Mouse (Mus musculus): ENCODE measurements at regions not wholly inside any gene's neighbourhood (a gene's known extent, or its start where the extent isn't known, plus 50 kb on each side); places are given as distances from the start of the nearest gene placed in this dataset.

DNA sequence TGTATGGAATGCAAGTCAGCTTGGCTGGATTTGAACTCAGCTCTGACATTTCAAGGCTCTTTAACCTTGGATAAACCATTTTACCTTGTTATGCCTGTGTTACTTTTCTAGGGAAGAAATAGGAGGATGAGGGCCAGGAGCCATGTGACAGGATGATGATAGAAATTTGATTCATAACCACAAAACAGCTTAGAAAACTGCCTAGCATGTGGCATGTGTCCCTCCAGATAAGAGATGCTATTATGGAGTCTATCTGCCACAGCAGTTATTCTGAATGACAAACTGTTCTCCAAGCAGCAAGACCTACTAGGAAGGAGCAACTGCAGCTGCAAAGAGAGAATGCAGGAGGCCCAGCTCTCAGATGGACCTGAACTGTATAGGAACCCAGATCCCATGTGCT, 275.7 kb upstream of the Ldb2 start:
- TF ChIP-seq CTCF (IDR thresholded peaks at IDR 0.05; ENCODE audit: insufficient read depth, low read length), result no peak
- TF ChIP-seq POLR2A (IDR thresholded peaks at IDR 0.05; ENCODE audit: borderline replicate concordance, extremely low read depth, low read depth, low read length), result no peak
- Histone ChIP-seq H3K4me3 (replicated peaks; ENCODE audit: extremely low read depth, low read depth, low read length) (no peak overlapping the region), H3K4me1 (ENCODE audit: control insufficient read depth, insufficient read depth, low read length) (no peaks in the 10 kb centered on the region)
- no peak for DNase-seq

DNA sequence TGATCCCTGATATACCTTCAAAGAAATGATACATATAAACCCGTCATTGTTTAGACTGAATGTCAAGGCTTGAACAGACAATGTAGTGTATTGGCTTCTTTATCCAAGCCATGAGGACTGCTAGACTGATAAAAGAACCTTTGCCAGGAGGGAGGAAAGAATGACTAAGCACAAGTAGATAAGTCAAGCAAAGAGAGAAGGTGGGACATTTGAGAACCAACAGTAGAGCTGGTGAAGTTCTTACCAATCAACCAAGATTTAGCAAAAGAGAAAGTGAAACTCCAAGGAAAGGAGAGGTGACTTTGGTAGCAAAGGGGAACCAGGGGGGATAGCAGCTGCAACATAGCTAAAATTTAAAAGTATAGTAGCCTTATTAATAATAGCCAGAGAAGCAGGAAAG, 273.0 kb upstream of the Ldb2 start:
- no peak for TF ChIP-seq CTCF (IDR thresholded peaks at IDR 0.05; ENCODE audit: insufficient read depth, low read length)
- DNase-seq, result no peak
- Histone ChIP-seq H3K4me3 (replicated peaks; ENCODE audit: extremely low read depth, low read depth, low read length) (no peak overlapping the region), H3K4me1 (ENCODE audit: control insufficient read depth, insufficient read depth, low read length) (no peaks in the 10 kb centered on the region)
- 78% methylated on average over 1 of the region's 1 CpGs for WGBS

DNA sequence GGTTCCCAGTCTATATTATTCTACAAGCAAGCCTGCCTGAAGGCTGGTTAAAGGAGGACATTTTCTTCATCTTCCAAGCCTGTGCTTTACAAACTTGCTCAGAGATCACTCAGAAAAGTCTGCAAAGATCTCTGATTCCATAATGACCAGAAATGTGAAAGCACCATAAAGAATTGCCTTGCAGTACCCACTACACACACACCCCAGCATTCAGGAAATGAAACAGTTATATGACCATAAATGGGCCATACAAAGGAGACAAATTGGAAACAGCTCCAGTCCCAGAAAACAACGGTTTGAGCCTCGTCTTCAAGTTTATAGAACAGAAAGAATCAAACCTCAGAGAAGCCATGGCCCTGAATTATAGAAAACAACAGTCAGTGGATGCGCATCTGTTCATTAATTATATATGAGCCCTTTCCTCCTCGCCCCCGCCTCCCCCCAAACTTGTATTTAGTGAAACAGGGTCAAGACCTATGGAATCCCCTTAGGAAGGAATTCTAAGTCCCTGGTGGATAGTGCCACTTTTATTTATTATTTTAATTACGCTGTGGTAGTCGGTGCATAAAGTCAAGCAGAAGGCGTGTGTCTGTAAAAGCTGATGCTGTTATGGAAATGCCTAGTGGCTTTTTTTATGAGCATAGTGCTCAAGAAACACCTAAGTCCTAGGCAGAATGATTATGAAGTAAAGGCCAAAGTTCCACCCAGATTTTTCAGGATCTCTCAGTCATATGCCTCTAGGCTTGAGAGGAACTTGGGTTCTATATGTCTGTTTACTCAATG, 266.6 kb upstream of the Ldb2 start:
- 88% methylated on average over 8 of the region's 8 CpGs for WGBS

DNA sequence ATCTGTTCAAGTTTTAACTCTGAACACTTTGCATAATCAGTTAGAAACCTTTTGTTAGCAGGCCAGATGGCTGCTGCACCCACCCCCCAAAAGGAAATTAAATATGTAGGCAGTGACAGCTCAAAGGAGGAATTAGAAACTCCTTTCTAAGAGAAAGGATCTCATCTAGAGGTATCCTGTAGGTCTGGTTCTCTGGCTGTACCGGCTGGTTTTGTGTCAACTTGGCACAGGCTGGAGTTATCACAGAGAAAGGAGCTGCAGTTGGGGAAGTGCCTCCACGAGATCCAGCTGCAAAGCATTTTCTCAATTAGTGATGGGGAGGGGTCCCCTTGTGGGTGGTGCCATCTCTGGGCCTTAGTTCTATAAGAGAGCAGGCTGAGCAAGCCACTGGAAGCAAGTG, 263.1 kb upstream of the Ldb2 start:
- WGBS, result 60% methylated on average over 2 of the region's 2 CpGs
- TF ChIP-seq POLR2A (IDR thresholded peaks at IDR 0.05; ENCODE audit: borderline replicate concordance, extremely low read depth, low read depth, low read length) (no peak), CTCF (IDR thresholded peaks at IDR 0.05; ENCODE audit: insufficient read depth, low read length) (no peak)
- no peaks in the 10 kb centered on the region for H3K4me1 ChIP-seq (ENCODE audit: control insufficient read depth, insufficient read depth, low read length)
- H3K4me3 ChIP-seq (replicated peaks; ENCODE audit: extremely low read depth, low read depth, low read length), result no peak overlapping the region
- DNase-seq, result no peak

More for the DNA sequence above, 266.6 kb upstream of the Ldb2 start:
- DNase-seq, result no peak
- Histone ChIP-seq H3K4me1 (ENCODE audit: control insufficient read depth, insufficient read depth, low read length) (no peaks in the 10 kb centered on the region), H3K4me3 (replicated peaks; ENCODE audit: extremely low read depth, low read depth, low read length) (no peak overlapping the region)
- TF ChIP-seq CTCF (IDR thresholded peaks at IDR 0.05; ENCODE audit: insufficient read depth, low read length) (no peak), POLR2A (IDR thresholded peaks at IDR 0.05; ENCODE audit: borderline replicate concordance, extremely low read depth, low read depth, low read length) (no peak)

DNA sequence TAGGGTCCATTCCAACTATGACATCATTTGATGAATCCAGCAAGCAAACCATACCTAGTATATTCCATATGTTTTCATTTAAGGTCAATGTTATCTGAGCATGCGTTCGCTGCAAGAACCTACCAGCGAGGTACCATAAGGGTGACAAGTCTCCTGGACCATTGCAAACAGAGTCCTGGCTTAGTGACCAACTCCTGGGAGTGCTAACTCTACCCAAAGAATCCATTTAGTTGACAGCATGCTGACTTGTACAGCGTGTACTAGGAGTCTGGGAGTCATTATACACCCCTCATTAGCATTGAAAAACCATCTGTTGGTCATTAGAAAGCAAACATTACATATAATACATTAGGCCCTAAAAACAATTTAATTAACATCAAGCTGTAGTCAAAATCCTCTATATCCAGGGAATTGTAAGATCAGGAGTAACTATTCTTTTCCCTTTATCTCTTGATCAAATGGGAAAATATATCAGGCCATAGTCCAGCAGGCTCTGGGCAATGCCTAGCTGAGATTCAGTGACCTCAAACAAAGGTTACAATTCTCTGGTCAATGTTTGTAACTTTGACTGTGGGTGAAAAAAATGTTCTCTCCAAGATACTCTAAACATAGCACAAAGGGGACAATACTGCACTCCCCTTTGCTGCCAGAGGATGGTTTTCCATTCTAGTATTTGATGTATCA, 255.9 kb upstream of the Ldb2 start:
- TF ChIP-seq POLR2A (IDR thresholded peaks at IDR 0.05; ENCODE audit: borderline replicate concordance, extremely low read depth, low read depth, low read length), result no peak
- TF ChIP-seq CTCF (IDR thresholded peaks at IDR 0.05; ENCODE audit: insufficient read depth, low read length), result no peak
- Histone ChIP-seq H3K4me3 (replicated peaks; ENCODE audit: extremely low read depth, low read depth, low read length) (no peak overlapping the region), H3K4me1 (ENCODE audit: control insufficient read depth, insufficient read depth, low read length) (no peaks in the 10 kb centered on the region)
- WGBS, result 78% methylated on average over 4 of the region's 4 CpGs
- no peak for DNase-seq

DNA sequence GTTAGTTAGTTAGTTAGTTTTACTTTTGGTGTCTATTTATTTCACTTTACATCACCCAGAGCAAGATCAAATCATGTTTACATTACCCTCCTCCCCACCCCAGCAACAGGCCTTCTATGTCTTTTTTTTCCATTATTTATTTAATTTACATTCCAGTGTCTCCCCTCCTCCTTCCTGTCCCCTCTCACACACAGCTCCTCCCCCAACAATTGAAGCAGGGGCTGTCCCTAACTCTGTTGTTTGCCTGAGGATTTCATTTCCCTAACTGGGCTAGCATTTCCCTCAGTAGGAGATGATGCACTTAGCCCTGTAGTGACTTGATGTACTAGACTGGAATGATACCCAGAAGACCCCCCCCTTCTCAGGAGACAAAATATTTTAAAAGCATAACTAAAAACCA, 249.9 kb upstream of the Ldb2 start:
- H3K4me1 ChIP-seq (ENCODE audit: control insufficient read depth, insufficient read depth, low read length), result no peaks in the 10 kb centered on the region
- DNase-seq, result no peak
- H3K4me3 ChIP-seq (replicated peaks; ENCODE audit: extremely low read depth, low read depth, low read length), result no peak overlapping the region
- TF ChIP-seq POLR2A (IDR thresholded peaks at IDR 0.05; ENCODE audit: borderline replicate concordance, extremely low read depth, low read depth, low read length), result no peak
- TF ChIP-seq CTCF (IDR thresholded peaks at IDR 0.05; ENCODE audit: insufficient read depth, low read length), result no peak

DNA sequence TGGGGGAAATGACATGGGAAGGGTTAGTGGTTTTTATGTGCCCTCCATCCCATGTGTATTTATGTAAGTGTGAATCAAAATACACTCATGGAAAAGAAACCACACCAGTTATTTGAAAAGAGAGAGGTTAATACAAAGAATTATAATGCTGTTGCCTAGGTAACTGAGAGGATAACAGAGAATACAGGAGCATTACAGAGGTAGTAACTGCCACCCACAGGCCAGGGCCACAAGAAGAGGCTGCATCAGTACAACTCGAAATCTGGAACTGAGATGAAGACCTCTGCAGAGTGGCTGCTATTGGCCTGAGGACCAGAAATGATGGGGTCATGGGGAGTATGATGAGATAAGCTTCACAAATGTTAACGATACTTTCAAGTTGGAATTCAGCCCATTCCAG, 243.4 kb upstream of the Ldb2 start:
- WGBS, result 55% methylated on average over 2 of the region's 2 CpGs
- DNase-seq, result no peak

DNA sequence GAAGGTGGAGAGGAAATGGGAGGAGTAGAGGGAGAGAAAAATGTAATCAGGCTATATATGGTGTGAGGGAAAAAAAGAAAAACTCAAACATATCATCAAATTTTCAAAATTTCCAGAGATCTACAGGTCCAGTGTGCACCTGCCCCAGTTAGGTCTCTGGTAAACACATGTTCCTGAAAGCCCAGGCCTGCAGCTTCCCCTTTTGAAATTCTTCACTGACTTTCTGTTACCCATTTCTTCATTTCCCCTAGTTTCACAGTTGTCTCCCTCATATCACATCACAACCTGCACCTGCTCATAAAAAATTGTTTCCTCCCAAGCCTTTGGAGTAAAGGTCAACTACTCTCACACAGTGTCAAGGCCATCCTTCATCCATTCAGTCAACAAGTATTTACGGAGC, 236.9 kb upstream of the Ldb2 start:
- Histone ChIP-seq H3K4me1 (ENCODE audit: control insufficient read depth, insufficient read depth, low read length) (no peaks in the 10 kb centered on the region), H3K4me3 (replicated peaks; ENCODE audit: extremely low read depth, low read depth, low read length) (no peak overlapping the region)
- TF ChIP-seq POLR2A (IDR thresholded peaks at IDR 0.05; ENCODE audit: borderline replicate concordance, extremely low read depth, low read depth, low read length) (no peak), CTCF (IDR thresholded peaks at IDR 0.05; ENCODE audit: insufficient read depth, low read length) (no peak)
- no peak for DNase-seq
- 72% methylated on average over 1 of the region's 1 CpGs for WGBS

More for the DNA sequence above, 243.4 kb upstream of the Ldb2 start:
- no peaks in the 10 kb centered on the region for H3K4me1 ChIP-seq (ENCODE audit: control insufficient read depth, insufficient read depth, low read length)
- no peak overlapping the region for H3K4me3 ChIP-seq (replicated peaks; ENCODE audit: extremely low read depth, low read depth, low read length)
- TF ChIP-seq POLR2A (IDR thresholded peaks at IDR 0.05; ENCODE audit: borderline replicate concordance, extremely low read depth, low read depth, low read length), result no peak

DNA sequence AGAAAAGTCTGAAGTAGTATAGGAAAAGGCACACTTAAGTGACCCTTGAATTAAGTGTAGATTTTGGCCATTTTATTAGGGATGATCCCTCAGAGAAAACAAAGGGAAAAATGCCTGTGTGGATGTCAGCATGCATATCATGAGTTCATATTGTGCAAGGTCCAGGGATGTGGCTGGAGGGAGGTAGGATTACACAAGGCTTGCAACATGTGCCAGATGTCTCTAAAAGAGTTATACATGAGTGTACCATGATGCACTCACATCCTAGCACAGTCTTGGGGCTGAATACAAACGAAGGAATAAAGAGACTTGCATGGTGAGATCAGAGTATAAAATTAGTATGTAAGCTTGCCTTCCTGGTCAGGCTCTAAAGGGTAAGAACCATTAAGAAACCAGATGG, 233.7 kb upstream of the Ldb2 start:
- DNase-seq, result no peak

DNA sequence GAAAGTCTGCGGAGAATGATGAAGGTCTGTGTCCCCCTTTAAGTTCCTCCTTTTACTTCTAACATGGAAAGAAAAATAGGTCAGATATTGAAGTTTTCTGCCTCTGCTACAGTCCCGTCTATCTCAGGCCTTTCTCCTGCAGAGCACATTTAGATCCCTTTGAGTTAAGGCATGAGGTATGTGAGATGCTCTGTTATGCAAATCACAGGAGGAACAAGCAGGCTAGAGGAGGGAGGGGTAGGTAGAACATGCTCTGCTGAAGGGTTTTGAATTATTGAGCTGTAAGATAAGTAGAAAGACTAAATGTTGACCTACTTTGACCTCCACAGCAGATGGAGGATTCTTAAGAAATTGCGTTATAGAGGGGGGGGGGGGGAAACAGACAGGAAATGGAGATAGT, 228.4 kb upstream of the Ldb2 start:
- Histone ChIP-seq H3K4me1 (ENCODE audit: control insufficient read depth, insufficient read depth, low read length) (no peaks in the 10 kb centered on the region), H3K4me3 (replicated peaks; ENCODE audit: extremely low read depth, low read depth, low read length) (no peak overlapping the region)
- 50% methylated on average over 3 of the region's 3 CpGs for WGBS
- DNase-seq, result no peak
- no peak for TF ChIP-seq CTCF (IDR thresholded peaks at IDR 0.05; ENCODE audit: insufficient read depth, low read length)
- TF ChIP-seq POLR2A (IDR thresholded peaks at IDR 0.05; ENCODE audit: borderline replicate concordance, extremely low read depth, low read depth, low read length), result no peak

More for the DNA sequence above, 233.7 kb upstream of the Ldb2 start:
- 57% methylated on average over 1 of the region's 1 CpGs for WGBS
- no peaks in the 10 kb centered on the region for H3K4me1 ChIP-seq (ENCODE audit: control insufficient read depth, insufficient read depth, low read length)
- TF ChIP-seq CTCF (IDR thresholded peaks at IDR 0.05; ENCODE audit: insufficient read depth, low read length), result no peak
- TF ChIP-seq POLR2A (IDR thresholded peaks at IDR 0.05; ENCODE audit: borderline replicate concordance, extremely low read depth, low read depth, low read length), result no peak
- no peak overlapping the region for H3K4me3 ChIP-seq (replicated peaks; ENCODE audit: extremely low read depth, low read depth, low read length)

All from lung, adult 2 months (tissue).